ENCODE assay signal across 14 mouse cellular contexts in genomic region chr13:51299047-51299760, GRCm38 (mm10).
DNase-seq lines count a peak whose midpoint lies in the region; ATAC-seq and TF ChIP-seq lines count a peak whose summit lies in the region.
"Had no signal": no experiment of that assay in that cellular context is flagged by ENCODE, and none has a peak within 500 bp of the region (broad histone marks: within the 10 kb centered on the region; RNA-seq: fewer than 3 reads in every experiment).

No protein-coding gene starts in this region.

- peak; percentile 16 for DNase-seq in gastrocnemius, postnatal 25 days
- DNase-seq in gastrocnemius, adult 8-10 months (ENCODE audit: low spot score in 2 of 2) = no peak
- no peak for DNase-seq in liver, postnatal 0 days
- no peak for DNase-seq in liver
- peak; percentile 43 to 71 for DNase-seq in adrenal gland, postnatal 36 days
- DNase-seq in lung, postnatal 36 days = peak; percentile 70
- no peak for DNase-seq in hindbrain, embryonic 11.5 days (ENCODE audit: low spot score)
- DNase-seq: cerebellum, postnatal 10 days; gastrocnemius, postnatal 10 days; layer of hippocampus, adult 9-11 months; thymus, adult 18-20 months had no signal

- ATAC-seq in liver, postnatal 0 days = 0 out of 2 replicates have a peak, but pooled peaks have one; percentile 13
- ATAC-seq in hindbrain, embryonic 11.5 days (ENCODE audit: low FRiP score) = no peak
- ATAC-seq in CD4-positive, CD25-positive, alpha-beta regulatory T cell, adult 4 months = no peak
- ATAC-seq: hindbrain, postnatal 0 days had no signal

- no peaks in the 10 kb centered on the region for H3K36me3 ChIP-seq in liver, postnatal 0 days (replicated peaks; ENCODE audit: insufficient read depth, low read length)
- no peaks in the 10 kb centered on the region for H3K36me3 ChIP-seq in hindbrain, embryonic 11.5 days (ENCODE audit: control insufficient read depth, insufficient read depth, low read length)

- no peak overlapping the region for H3K27ac ChIP-seq in liver, postnatal 0 days (ENCODE audit: low read depth)
- no peak overlapping the region for H3K27ac ChIP-seq in hindbrain, embryonic 11.5 days (ENCODE audit: low read depth, low read length)
- H3K27ac ChIP-seq: hindbrain, postnatal 0 days had no signal

- no peak overlapping the region for H3K9ac ChIP-seq in liver, postnatal 0 days (replicated peaks)
- no peak overlapping the region for H3K9ac ChIP-seq in hindbrain, embryonic 11.5 days (ENCODE audit: low read depth, low read length)

- 42% methylated on average over 4 of the region's 4 CpGs for WGBS in liver, postnatal 0 days (ENCODE audit: insufficient replicate concordance)
- WGBS in hindbrain, embryonic 11.5 days = 87% methylated on average over 4 of the region's 4 CpGs

- H3K4me2 ChIP-seq in liver, postnatal 0 days (ENCODE audit: low read depth, low read length) = no peak overlapping the region
- no peak overlapping the region for H3K4me2 ChIP-seq in hindbrain, embryonic 11.5 days (replicated peaks; ENCODE audit: low read depth, low read length)
- H3K4me2 ChIP-seq: midbrain, embryonic 11.5 days had no signal

- no peaks in the 10 kb centered on the region for H3K27me3 ChIP-seq in liver, postnatal 0 days (ENCODE audit: insufficient read depth, low read length)
- H3K27me3 ChIP-seq in hindbrain, embryonic 11.5 days (ENCODE audit: control insufficient read depth, insufficient read depth, low read length) = no peaks in the 10 kb centered on the region

- no peak for TF ChIP-seq CTCF in liver, postnatal 0 days (IDR thresholded peaks at IDR 0.05; ENCODE audit: low read depth)

- 0 out of 2 replicates have a peak, but pooled peaks cover 3% of the 10 kb centered on the region for H3K9me3 ChIP-seq in liver, postnatal 0 days (ENCODE audit: low read length)
- H3K9me3 ChIP-seq in hindbrain, embryonic 11.5 days (ENCODE audit: control insufficient read depth, low read length) = no peaks in the 10 kb centered on the region; the same call in 1 of the 2 replicates

- H3K4me1 ChIP-seq in liver, postnatal 0 days (ENCODE audit: insufficient read depth) = no peaks in the 10 kb centered on the region
- H3K4me1 ChIP-seq in hindbrain, embryonic 11.5 days (replicated peaks; ENCODE audit: control insufficient read depth, insufficient read depth, low read length) = no peaks in the 10 kb centered on the region

- TF ChIP-seq EP300 in liver, postnatal 0 days (IDR thresholded peaks at IDR 0.05; ENCODE audit: low read depth) = peak; percentile 29; the same call in 1 of the 2 replicates

- no peak overlapping the region for H3K4me3 ChIP-seq in liver, postnatal 0 days (ENCODE audit: low read depth, low read length)
- H3K4me3 ChIP-seq in hindbrain, embryonic 11.5 days (ENCODE audit: low read depth, low read length) = no peak overlapping the region

Comparison
In these comparisons a context has a peak if more than half of its experiments do, and no peak if none do; other contexts are left out.
1. DNase-seq: peak in gastrocnemius, postnatal 25 days (single experiment), adrenal gland, postnatal 36 days (2 of 2) and lung, postnatal 36 days (single experiment); none in gastrocnemius, adult 8-10 months (0 of 2), liver, postnatal 0 days (single experiment), liver (single experiment) and hindbrain, embryonic 11.5 days (single experiment).